Mouse (Mus musculus) urinary bladder, adult 2 months (tissue): ENCODE measurements at regions not wholly inside any gene's neighbourhood (a gene's known extent, or its start where the extent isn't known, plus 50 kb on each side); places are given as distances from the start of the nearest gene placed in this dataset.

Experiments
- DNase-seq: peaks from one replicate; pipeline ENCODE4 v3.0.0; 2022; ENCODE audit warnings: low spot score

DNA sequence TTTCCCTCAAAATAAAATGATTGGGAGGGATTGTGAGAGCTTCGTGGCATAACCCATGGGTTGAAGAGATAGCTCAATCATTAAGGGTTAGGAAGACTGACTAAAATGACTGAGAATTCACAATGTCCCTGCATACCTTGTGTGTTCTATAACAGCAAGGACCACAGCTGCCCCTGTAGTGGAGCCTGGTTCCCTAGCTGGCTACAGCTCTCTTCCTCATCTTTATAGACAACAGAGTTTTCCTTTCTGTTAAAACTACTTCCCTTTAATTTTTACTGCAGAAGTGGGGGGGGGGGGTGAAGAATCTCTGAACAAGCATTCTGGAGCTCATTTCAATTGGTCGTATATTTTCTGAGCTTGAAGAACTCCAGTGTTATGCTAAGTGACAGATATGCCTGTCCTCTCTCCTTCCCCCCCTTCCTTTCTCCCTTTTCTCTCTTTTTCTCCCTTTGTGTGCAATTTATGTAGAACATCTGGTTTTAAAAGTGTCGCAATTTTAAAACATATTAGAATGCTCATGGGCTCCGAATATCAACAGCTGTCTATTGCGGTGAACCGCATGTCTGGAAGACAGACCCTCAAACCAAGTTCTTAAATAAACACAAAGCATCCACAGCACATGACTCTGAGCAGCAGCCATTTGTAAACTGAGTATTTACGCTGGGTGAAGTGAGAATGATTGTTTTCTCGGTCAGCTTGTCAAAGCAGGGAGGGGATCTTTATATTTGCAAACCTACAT lies 222.0 kb upstream of the Maf start:
- no peak for DNase-seq

DNA sequence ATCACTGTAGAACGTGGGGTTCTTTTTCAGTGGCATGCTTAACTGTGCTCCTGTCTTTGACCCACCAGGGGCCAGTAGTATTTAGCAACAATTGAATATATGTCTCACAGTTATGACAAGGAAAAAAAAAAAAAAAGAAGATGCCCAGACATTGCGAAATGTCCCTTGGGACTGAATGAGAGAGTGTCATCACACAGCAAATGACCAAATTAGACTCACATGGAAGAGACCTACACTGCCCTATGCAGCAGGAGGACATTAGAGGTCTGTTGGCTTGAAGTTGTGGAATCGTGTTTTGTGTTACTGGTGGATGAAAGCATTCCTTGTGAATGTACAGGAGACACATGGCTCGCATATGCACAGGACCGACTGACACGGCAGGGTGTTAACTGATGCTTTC lies 214.3 kb upstream of the Maf start:
- no peak for DNase-seq

DNA sequence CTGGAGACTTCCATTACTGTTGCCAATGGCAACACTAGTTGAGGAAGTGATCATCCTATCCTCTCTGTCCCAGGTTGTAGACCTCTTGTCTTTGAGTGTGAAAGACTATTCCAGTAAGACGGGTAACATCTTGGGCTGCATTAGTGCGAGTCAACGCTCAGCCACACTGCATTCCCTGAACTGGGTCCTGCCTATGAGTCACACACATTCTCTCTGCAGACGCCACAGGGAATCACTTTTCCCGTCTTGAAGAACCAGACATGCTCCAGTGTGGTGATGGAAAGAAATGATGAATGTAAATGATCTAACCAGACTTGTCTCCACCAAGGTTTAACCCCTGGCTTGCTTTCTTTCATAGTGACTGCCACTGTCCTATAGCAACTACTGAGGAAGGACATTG lies 199.1 kb upstream of the Maf start:
- DNase-seq, result no peak

DNA sequence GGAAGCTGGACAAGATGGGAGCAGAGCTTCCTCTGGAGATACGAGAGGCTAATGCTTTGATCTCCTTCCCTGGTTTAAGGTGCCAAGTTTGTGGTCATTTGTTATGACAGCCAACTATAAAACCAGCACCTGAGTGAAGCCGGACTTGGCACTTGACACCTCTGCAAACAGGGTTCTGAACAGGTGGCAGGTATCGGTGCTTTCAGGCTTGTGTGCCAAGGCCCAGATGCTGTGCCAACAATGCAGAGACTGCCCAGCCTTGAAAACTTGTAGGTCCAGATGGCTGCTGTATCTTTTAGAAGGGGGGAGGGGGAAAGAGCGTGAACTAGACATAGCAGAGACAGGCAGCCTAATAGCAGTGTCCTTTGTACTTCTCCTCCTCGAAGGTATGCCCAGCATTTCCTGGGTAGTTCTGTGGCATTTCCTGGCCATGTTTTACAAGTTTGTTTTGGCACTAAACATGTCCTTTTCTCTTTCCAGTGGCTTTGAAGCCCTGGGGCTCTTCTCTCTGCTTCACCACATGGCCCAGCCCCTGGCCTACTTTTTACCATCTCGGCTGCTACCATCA lies 196.3 kb upstream of the Maf start:
- no peak for DNase-seq

DNA sequence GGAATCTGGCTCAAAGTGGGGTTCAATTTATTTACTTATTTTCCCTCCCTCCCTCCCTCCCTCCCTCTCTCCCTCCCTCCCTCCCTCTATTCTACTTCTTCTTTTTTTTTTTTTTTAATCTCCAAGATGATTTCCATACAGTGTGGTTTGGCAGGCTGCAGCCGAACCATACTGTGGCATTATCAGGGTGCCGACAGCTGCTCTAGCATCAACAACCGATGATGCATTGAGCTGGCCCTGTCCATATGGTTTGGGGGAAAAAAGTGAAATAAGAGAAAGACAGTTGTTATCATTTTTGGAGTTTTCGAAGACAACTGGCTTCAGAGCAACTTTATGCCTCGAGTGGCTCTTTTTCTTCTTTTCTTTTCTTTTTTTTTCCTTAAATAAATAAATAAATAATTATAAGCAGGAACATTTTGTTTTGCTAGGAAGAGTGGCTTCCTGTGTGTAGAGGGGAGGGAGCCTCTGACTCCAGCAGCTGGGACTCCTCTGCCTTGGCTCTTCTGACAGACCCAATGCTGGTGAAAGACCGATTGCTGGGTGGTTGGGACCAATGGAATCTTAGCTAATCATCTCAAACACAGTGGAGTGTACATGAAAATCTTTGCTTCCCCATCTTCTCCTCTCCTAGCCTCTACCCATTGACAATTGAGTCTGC lies 190.1 kb upstream of the Maf start:
- DNase-seq, result no peak

DNA sequence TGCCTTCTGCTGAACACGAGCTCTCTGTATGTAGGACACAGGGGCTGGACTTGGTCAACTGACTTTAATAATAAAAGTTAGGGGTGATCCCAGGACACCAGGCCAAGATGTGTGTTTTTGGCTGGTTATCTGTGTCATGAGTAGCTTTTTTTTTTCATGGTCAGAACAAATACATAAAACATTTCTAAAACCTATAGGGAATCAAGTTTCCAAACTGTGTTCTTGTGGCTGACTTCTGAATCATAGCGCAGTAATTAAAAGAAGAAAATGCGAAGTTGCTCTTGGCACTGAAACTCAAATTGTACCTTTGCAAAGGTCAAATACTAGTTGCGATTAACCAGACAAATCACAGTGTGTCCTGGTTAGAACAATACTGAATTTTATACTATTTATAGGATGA lies 189.5 kb upstream of the Maf start:
- no peak for DNase-seq

DNA sequence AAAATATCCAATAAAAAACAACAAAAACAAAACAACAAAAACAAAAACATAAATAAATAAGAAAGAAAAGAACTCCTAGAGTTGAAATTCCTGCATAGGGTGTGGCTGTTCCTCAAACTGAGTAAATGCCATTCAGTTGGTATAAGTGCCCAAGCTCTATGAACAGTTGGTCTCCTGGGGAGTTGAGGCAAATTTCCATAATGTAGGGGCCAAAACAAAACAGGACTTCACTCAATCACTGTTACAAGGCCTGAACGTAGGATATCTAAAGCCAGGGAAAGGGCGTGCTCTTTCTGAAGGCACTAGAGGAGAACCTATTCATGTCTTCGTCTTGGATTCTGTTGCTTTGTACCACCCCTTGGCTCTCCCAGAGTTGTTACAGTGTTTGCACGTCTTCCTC lies 188.5 kb upstream of the Maf start:
- DNase-seq, result no peak

DNA sequence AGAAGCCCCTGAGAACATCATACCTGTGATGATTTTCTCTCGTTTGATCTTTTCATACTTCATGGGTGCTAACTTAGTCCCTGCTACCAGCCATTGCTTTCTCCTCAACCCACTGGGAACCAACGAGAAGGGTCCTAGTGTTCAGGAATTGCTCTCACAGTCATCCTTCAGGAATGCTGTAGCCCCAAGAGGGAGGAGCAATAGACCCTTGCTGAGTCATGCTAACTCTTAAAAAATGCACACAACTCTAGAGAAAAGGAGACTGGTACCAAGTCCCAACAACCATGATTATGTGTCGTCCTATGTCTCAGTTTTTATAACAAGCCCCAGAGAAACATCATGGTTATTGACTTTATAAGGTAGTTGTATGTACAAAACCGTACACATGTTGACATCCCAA lies 180.7 kb upstream of the Maf start:
- DNase-seq, result no peak

DNA sequence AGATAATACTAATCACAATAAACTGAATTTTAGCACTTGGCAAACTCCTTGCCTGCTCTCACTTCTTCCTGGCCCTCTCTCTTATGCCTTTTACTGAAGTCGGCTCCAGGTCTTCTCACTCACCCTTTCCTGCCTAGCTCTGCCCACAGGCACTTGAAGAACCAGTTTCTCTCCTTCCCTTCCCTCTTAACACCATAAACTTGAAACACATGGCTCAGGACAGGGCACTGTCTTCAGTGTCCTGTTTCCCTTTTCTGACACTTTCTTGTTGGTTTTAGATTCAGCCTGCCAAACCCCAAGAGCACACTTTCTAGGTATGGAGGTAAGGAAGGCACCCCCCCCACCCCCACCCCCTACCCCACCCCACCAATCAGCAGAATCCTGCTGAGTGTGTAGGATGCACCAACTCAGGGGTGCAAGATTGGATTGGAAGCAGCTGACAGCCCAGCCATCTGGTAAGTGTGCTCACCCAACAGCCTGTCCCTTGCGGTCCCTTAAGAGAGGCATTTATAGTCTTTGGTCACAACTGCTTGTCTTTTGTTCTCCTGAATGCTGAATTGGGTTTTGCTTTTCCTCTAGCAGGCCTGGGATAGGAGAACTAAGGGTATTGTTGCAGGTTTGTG lies 177.6 kb upstream of the Maf start:
- no peak for DNase-seq

DNA sequence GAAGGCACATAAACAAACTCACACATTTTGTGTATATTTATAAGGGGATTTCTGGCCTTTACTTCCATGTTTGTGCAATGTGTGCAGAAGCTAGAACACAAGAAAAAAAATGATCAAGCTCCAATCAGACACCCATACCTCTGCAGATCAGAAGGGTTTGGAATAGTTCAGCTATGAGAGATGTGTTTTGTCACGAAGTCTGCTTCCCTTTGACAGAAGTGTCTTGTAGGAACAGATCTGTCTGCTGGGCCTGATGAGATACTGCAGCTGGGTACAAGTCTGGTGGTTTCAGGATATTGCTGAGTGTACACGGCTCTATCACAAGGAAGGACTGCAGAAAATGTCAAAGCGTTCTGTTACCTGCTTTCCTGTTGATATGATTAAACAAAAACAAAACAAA lies 176.2 kb upstream of the Maf start:
- no peak for DNase-seq

DNA sequence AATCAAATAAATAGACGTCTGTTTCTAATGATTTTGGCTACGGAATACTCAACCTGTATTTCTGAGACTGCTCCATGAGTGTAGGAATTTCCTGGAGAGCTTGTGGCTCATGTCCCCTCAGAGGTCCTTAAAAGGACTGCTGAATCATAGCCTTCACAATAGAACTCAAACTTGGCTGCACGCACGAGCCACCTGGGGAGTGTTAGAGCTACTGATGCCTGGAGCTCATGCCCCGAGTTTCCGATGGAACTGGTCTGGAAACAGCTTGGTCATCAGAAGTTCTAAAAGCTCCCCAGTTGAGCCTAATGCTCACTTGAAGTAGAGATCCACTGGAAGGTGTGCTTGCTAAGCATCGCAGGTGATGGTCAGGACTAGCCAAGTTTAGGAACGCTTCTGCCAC lies 174.3 kb upstream of the Maf start:
- DNase-seq, result no peak

DNA sequence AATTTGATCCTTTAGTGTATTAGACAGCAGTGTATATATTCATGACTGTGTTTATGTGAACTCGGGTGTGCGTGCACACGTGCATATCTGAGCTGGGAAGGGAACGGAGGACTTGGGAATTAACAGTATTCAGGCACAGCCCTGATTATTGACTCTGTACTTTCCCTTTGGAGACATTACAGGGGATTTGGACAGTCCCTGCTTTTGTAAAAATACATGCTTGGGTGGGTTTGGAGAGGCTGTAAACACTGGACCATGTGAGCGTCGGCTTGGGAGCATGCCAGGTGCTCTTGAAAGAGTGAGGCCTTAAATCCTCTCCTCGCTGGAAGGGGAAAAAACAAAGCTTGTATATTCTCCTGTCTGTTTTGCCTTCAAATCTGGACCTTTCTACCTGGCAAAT lies 167.2 kb upstream of the Maf start:
- DNase-seq, result no peak

DNA sequence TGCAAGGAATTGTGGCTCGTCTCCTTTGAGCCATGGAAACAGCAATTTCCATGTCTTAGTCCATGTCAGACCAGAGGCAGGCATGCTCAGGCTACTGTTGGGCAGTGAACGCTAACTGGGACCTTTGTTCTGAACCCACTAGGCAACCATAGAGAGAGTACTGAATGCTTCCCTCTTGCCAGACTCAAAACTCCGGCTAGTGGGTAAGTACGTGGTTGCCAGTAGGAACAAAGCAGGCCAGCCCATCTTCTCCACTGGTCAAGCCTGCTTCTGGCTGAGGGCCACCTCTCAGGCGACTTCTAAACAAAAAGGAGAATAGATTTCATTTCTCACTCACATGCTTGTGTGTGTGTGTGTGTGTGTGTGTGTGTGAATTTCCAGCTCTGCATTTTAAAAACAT lies 163.8 kb upstream of the Maf start:
- no peak for DNase-seq

DNA sequence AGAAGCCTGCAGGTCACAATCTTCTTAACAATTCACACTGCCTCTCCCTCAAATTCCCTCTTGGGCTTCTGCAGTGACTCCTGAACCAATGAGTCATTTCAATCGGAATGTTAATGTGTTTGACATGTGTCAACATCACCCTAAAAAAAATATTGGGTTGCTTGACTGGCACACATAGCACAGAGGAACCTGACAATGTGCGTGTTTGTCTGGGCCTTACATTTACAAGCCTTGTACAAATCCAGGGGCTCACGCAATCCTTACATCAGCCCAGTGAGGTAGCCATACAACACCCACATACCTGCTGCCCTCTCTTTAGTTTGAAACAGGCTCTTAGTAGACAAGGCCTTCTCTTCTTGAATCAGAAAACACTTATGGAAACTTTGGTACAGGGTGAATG lies 153.8 kb upstream of the Maf start:
- DNase-seq, result no peak

DNA sequence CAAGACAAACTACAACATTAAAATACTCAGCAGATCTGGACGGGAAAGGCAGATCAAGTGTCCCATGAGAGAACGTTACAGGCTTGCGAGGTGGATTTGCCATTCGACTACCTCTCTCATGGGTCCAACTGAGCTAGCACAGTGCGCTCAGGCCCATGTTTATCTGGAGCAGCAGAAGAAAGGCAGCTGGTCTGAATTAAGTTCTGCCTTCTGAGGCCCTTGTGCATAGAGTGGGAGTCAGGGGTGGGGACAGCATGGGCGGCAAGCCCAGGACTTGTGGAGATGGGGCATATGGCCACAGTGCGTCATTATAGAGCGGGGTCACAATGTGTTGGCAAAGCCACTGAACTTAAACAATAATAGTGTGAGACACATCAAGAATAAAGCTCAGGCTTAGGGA lies 151.8 kb upstream of the Maf start:
- DNase-seq, result no peak

DNA sequence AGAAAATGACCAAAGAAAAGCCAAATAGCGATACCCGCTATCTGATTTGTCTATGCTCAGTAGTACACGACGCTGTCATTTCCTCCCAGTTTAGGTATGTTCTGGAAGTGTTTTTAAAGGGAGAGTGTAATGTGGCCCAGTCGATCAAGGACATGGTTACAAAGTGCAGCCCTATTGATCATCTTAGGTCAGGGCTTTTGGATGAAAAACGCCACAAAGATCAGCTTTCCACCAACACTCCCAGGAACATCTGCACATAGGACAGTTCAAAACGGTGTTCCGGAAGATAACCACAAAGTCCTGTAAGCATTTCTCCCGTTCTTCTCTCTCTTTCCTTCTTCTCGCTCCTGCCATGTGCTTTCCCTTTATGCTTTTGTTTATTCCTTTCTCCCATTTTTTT lies 149.2 kb upstream of the Maf start:
- no peak for DNase-seq

DNA sequence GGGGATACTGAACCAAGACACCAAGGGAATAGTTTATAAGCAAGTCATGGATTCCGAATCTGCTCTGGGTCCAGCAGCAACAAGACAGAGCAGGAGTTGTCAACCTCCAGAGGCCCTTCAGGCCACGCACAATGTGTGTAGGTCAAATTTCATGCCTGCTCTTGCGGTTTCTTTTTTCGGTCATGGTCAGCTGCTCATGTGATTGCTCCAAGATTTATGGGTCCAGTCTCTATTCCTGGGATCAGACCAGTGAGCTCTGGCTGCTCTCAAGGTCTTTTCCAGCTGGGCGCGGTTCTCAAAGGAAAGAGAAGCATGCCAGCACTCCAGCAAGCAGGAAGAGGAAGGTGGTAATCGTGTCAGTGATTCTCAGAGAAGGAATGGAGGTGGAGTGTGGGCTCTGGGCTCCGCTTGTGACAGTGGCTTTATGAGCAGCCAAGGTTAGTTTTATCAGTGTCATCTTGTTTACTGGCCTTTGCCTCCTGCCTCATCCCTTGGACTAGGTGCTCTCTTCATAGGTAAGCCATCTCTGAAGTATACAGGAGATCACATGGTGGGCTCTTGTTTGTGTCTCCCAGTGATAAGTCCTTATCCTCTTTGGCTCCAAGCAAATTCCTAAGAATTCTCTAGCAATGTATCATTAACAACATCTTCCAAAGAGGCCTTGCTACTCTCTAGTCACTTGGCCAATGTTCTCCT lies 148.5 kb upstream of the Maf start:
- no peak for DNase-seq

DNA sequence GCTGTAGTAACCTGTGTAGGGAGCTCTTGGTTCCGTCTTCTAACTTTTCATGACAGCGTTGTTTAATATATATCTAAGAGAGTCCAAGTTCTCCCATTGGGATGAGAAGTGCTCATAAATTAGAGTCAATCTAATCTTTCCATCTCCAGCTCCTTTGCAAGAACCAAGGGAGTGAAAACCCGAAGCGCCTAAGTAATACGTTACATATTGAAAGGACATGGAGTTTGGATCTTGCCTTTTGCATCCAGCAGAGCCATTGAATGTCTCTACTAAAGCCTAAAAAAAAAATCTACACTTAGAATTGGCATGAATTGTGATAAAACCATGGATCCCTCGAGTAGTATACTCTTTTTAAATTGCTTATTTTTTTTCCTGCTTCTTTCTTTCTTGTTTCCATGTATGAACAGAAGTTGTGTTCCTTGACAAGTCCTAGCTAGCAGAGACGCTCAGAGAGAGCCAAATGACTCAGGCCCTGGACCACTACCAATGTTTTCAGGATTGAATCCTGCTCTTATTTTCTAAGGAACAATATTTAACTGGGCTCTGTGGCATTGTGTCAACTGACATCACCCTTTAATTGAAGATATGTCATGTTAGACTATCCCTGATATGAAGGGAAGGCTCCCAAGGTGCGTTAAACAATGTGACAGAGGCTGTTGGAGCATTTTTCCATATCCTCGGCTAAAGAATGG lies 146.8 kb upstream of the Maf start:
- no peak for DNase-seq

DNA sequence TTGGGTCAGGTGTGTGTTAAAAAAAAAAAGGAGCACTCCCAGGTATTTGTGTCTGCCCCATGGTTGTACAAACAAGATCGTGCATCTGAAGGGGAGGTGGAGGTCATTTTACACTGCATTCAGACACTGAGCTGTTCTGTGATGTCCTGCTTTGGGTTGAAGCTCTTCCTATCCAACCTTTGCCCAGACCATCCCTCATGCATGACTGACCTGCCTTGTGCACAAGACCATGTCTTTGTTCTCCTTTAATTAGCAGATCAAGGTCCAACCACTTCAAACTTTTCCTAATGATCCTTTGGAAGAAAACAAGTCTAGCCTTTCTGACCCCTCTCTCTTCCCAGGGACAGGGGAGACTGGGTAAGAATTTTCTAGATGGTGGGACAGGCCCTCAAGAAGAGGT lies 143.0 kb upstream of the Maf start:
- DNase-seq, result no peak

DNA sequence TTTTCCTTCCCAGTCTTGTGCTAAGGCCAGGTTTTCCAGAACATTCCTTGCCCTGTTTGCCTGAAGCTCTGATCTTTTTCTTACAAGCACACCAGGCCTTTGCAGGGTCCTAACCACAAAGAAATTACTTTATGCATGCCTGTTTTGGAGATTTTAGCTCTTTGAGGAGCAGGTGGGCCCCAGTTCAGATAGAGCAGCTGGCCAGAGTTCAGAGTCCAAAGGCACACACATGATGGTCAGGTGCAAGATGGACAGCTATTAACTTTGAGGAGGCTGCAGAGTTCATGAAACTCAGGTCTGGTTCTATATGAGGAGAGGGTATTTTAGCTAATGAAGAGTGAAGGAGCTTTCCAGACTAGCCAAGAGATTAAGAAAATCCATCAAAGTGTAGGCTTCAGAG lies 125.8 kb upstream of the Maf start:
- no peak for DNase-seq

DNA sequence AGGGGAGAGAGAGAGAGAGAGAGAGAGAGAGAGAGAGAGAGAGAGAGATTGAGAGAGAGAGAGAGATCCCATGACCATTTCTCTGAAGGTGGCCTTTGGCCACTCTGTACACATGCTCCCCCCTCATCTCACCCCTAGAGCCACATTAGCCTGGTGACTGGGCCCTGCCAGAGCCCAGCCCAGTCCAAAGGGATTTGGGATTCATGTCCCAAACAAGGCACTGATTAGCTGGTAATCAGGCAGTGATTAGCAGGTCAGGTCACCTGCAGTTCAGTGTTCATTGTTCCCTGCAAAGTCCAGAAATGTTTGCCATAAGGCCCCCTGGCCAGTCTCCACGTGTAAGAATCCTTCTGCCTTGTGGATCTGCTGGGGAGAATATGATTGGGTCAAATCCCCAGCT lies 124.1 kb upstream of the Maf start:
- DNase-seq, result no peak
